Mouse (Mus musculus) olfactory bulb, adult 2 months (tissue): ENCODE results near the gene Olfr94.

Experiments used
- CTCF ChIP-seq: fragments of 200-500 bp; IDR thresholded peaks from 2 replicates; pipeline ENCODE4 v1.5.1; 2012; ENCODE audit warnings: low read depth, mild to moderate bottlenecking, low read length, moderate library complexity; ENCODE audit not compliant: insufficient read depth
- POLR2A ChIP-seq: fragments of 200-500 bp; IDR thresholded peaks from 2 replicates; pipeline ENCODE4 v1.6.1; 2012; ENCODE audit warnings: mild to moderate bottlenecking, low read depth, low read length, moderate library complexity; ENCODE audit not compliant: insufficient read depth

DNA sequence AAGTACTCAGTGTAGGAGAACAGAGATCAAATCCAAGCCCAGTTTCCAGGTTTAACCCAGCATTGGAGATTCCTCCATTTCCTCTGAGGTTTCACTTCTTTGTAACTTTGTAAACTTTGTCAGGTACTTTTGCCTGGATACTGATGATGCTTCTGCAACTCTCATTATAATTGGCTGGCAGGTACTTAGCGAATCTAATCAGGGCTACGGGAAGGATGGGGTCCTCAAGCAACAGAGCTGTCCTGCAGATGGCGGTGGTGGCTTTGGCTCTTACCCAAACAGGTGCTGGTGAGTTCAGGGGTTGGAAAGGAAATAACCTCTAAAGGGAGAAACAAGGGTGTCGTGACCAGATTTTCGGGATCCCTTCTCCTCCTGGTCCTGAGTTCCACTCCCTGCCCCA, 45.9 kb upstream of the Olfr94 start:
- TF ChIP-seq POLR2A (no peak), CTCF (no peak)
